Mouse (Mus musculus): ENCODE results near the gene Olfr181. TPM values are rescaled to one million over a fixed set of nuclear protein-coding genes. Genes with fewer than 3 reads are reported as not detected.

Gene Olfr181
- total RNA-seq (2021) (not detected), polyA plus RNA-seq (2012; rRNA removed) (not detected in 2 replicates)
- long read RNA-seq: 0 reads

GRCm38 (mm10) chr16:58928655-58929054 lies at the start of gene Olfr181:
Olfr181 (minus strand) TSS chr16:58928755.
- DNase-seq: no peak

GRCm38 (mm10) chr16:58929292-58929691 lies 737 bp upstream of the Olfr181 start, which contains the start of gene Olfr180:
Olfr180 (minus strand) TSS chr16:58929392.
- no peak for DNase-seq

GRCm38 (mm10) chr16:58891963-58892362 lies 36.6 kb downstream of the Olfr181 start, which contains the start of gene Olfr178:
Olfr178 (minus strand) TSS chr16:58892063.
- DNase-seq: no peak

- DNase-seq: no peak
Observed at GRCm38 (mm10) chr16:58884416-58884815, 44.1 kb downstream of the Olfr181 start.

Other genes starting within 250 kb of the Olfr181 start
- gene Gpr15, start 209.7 kb downstream of the Olfr181 start, total RNA-seq (2021): not detected
- gene Gpr15, start 209.7 kb downstream of the Olfr181 start, polyA plus RNA-seq (2012; rRNA removed): not detected in 2 replicates
- gene Cldnd1, start 200.8 kb downstream of the Olfr181 start, total RNA-seq (2021): 10 to 100 TPM; 58.9 to 61.1 TPM
- 44.4 and 59.9 TPM in 2 replicates for gene Cldnd1, start 200.8 kb downstream of the Olfr181 start, polyA plus RNA-seq (2012; rRNA removed)
- not detected for gene Olfr172, start 165.6 kb downstream of the Olfr181 start, total RNA-seq (2021)
- not detected in 2 replicates for gene Olfr172, start 165.6 kb downstream of the Olfr181 start, polyA plus RNA-seq (2012; rRNA removed)
- not detected for gene Olfr173, start 128.5 kb downstream of the Olfr181 start, total RNA-seq (2021)
- gene Olfr173, start 128.5 kb downstream of the Olfr181 start, polyA plus RNA-seq (2012; rRNA removed): not detected in 2 replicates
- gene Olfr175-ps1, start 102.0 kb downstream of the Olfr181 start, total RNA-seq (2021): not detected
- not detected in 2 replicates for gene Olfr175-ps1, start 102.0 kb downstream of the Olfr181 start, polyA plus RNA-seq (2012; rRNA removed)
- not detected for gene Olfr177, start 54.0 kb downstream of the Olfr181 start, total RNA-seq (2021)
- not detected in 2 replicates for gene Olfr177, start 54.0 kb downstream of the Olfr181 start, polyA plus RNA-seq (2012; rRNA removed)
- not detected for gene Olfr178, start 36.7 kb downstream of the Olfr181 start, total RNA-seq (2021)
- gene Olfr178, start 36.7 kb downstream of the Olfr181 start, polyA plus RNA-seq (2012; rRNA removed): not detected in 2 replicates
- not detected for gene Olfr180, start 637 bp upstream of the Olfr181 start, total RNA-seq (2021)
- not detected in 2 replicates for gene Olfr180, start 637 bp upstream of the Olfr181 start, polyA plus RNA-seq (2012; rRNA removed)
- gene Olfr183, start 66.6 kb upstream of the Olfr181 start, total RNA-seq (2021): not detected
- not detected in 2 replicates for gene Olfr183, start 66.6 kb upstream of the Olfr181 start, polyA plus RNA-seq (2012; rRNA removed)
- gene Olfr186, start 101.5 kb upstream of the Olfr181 start, total RNA-seq (2021): not detected
- not detected in 2 replicates for gene Olfr186, start 101.5 kb upstream of the Olfr181 start, polyA plus RNA-seq (2012; rRNA removed)
- not detected for gene Olfr187, start 111.0 kb upstream of the Olfr181 start, total RNA-seq (2021)
- gene Olfr187, start 111.0 kb upstream of the Olfr181 start, polyA plus RNA-seq (2012; rRNA removed): not detected in 2 replicates
- not detected for gene Olfr190, start 149.2 kb upstream of the Olfr181 start, total RNA-seq (2021)
- not detected in 2 replicates for gene Olfr190, start 149.2 kb upstream of the Olfr181 start, polyA plus RNA-seq (2012; rRNA removed)
- not detected for gene Olfr191, start 161.1 kb upstream of the Olfr181 start, total RNA-seq (2021)
- not detected in 2 replicates for gene Olfr191, start 161.1 kb upstream of the Olfr181 start, polyA plus RNA-seq (2012; rRNA removed)
- gene Olfr193, start 183.1 kb upstream of the Olfr181 start, total RNA-seq (2021): not detected
- gene Olfr193, start 183.1 kb upstream of the Olfr181 start, polyA plus RNA-seq (2012; rRNA removed): not detected in 2 replicates
- gene Olfr194, start 192.3 kb upstream of the Olfr181 start, total RNA-seq (2021): not detected
- gene Olfr194, start 192.3 kb upstream of the Olfr181 start, polyA plus RNA-seq (2012; rRNA removed): not detected in 2 replicates
- not detected for gene Olfr195, start 218.3 kb upstream of the Olfr181 start, total RNA-seq (2021)
- not detected in 2 replicates for gene Olfr195, start 218.3 kb upstream of the Olfr181 start, polyA plus RNA-seq (2012; rRNA removed)
- not detected for gene Olfr196, start 241.7 kb upstream of the Olfr181 start, total RNA-seq (2021)
- gene Olfr196, start 241.7 kb upstream of the Olfr181 start, polyA plus RNA-seq (2012; rRNA removed): not detected in 2 replicates

Data from adrenal gland, adult 2 months (tissue).